Mouse (Mus musculus): ENCODE results near the gene Klb. TPM values are rescaled to one million over a fixed set of nuclear protein-coding genes. Genes with fewer than 3 reads are reported as not detected.
"Not testable (repeated sequence)": the region's sequence is repeated elsewhere in the genome, so short reads cannot be mapped to it uniquely, and the experiment has no call there.

Klb gene
- polyA plus RNA-seq (2015; fragmentation: Nextera tagmentation; extraction: Ambion mirVana): not detected in 2 replicates

DNA sequence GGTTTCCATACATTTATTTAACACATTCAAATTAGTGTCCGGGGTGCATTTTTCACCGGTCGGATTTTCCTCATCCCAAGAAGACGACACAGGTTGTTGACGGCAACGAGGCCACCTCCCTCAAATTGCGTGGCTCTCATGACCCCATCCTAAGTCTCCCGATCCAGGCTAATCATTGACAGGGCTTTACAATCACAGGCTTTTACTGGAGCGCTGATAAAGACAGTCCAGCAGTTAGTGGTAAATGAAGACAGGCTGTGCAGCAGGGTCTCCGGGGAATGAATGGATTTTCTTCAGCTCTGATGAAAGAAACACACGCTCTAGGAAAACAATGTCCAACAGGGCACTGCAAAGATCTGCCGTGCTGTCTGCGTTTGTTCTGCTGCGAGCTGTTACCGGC, at the start of gene Klb:
Gene Klb, plus strand, starts transcription at position 147 of the 400 bp plus-strand sequence.
- H3K9ac ChIP-seq: no peak within 1 kb of the TSS

GRCm38 (mm10) chr5:65299623-65300022, 48.5 kb upstream of the Klb start:
- peaks cover 38% of the 10 kb centered on the region for H3K36me3 ChIP-seq
- not testable (repeated sequence) for H3K4me1 ChIP-seq; H3K27me3 ChIP-seq; H3K4me2 ChIP-seq (replicated peaks); H3K4me3 ChIP-seq (replicated peaks); H3K27ac ChIP-seq (replicated peaks); H3K9ac ChIP-seq; ATAC-seq (ENCODE audit: insufficient number of reproducible peaks, low FRiP score, low TSS enrichment, low read depth); H3K9me3 ChIP-seq (replicated peaks)
- WGBS: 92% methylated on average over 1 of the region's 1 CpGs

More for the DNA sequence above, at the start of gene Klb:
- H3K9me3 ChIP-seq (replicated peaks): no peaks in the 10 kb centered on the region
- H3K4me3 ChIP-seq (replicated peaks): peak within 1 kb of the TSS; percentile 21; the same call in 1 of the 2 replicates
- no peak for ATAC-seq (ENCODE audit: insufficient number of reproducible peaks, low FRiP score, low TSS enrichment, low read depth)
- no peaks in the 10 kb centered on the region for H3K4me1 ChIP-seq
- H3K27ac ChIP-seq (replicated peaks): no peak within 1 kb of the TSS
- H3K4me2 ChIP-seq (replicated peaks): peak within 1 kb of the TSS; percentile 37
- H3K27me3 ChIP-seq: no peaks in the 10 kb centered on the region
- H3K36me3 ChIP-seq: no peaks in the 10 kb centered on the region
- WGBS: 29% methylated on average over 15 of the region's 15 CpGs

DNA sequence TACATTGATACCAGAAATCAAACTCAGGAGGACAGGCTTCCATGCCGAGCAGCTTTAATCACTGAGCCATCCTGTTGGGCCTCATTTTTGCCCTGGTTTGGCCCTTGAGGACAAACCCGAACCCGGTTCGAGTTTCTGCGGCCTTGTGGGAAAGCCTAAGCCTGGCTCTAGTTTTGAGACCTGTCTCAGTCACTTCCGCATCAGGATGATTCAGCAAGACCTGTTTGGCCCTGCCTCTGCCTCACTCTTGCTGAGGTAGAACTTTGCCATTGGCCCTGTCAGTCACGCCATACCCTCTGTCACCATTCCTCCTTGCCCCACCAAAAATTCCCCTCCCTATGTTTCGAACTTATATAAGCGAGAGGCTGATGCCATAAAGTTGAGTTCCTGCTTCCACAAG, 48.0 kb upstream of the Klb start:
- Histone ChIP-seq H3K9me3 (replicated peaks) (no peaks in the 10 kb centered on the region), H3K4me3 (replicated peaks) (no peak overlapping the region), H3K36me3 (peaks cover 35% of the 10 kb centered on the region), H3K9ac (no peak overlapping the region), H3K4me2 (replicated peaks) (no peak overlapping the region), H3K4me1 (no peaks in the 10 kb centered on the region), H3K27ac (replicated peaks) (no peak overlapping the region), H3K27me3 (no peaks in the 10 kb centered on the region)
- ATAC-seq (ENCODE audit: insufficient number of reproducible peaks, low FRiP score, low TSS enrichment, low read depth): no peak
- 90% methylated on average over 9 of the region's 9 CpGs for WGBS

DNA sequence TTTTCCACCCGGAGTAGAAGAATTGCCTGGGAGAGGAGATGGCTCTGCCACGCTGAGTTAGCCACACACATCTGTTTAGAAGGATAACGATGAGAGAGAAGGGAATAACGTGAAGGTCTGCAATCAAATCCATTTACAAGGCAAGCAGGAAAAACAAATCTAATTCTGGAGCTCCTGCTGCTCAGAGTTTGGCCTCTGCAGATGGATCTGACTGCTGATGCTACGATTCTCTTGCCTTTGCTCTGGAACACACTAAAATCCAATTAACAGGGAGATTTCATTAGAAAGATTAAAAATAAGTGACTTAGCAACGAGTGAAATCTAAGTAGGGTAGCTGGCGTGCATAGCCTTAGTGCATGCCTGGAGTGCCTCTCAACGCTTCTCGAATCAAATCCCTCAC, 42.6 kb upstream of the Klb start:
- ATAC-seq (ENCODE audit: insufficient number of reproducible peaks, low FRiP score, low TSS enrichment, low read depth): no peak

DNA sequence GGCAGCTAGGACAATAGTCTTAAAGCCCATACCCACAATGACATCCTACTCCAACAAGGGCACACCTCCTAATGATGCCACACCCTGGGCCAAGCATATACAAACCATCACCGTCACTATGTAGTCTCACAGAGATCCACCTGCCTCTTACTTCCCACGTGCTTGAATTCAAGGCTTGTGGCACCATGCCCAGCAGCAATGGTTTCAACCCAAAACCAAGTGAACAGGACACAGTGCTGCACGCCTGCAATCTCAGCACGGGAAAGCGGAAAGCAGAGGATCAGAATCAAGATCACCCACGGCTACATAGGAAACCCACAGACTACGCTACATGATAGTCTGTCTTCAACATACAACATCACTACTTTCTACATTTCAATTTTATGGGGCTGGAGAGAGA, 39.9 kb upstream of the Klb start:
- Histone ChIP-seq H3K4me3 (replicated peaks) (no peak overlapping the region), H3K27me3 (no peaks in the 10 kb centered on the region), H3K4me1 (no peaks in the 10 kb centered on the region), H3K9me3 (replicated peaks) (no peaks in the 10 kb centered on the region), H3K36me3 (peaks cover 44% of the 10 kb centered on the region), H3K4me2 (replicated peaks) (no peak overlapping the region), H3K27ac (replicated peaks) (no peak overlapping the region), H3K9ac (no peak overlapping the region)
- WGBS: 92% methylated on average over 7 of the region's 7 CpGs
- no peak for ATAC-seq (ENCODE audit: insufficient number of reproducible peaks, low FRiP score, low TSS enrichment, low read depth)

More for the DNA sequence above, 42.6 kb upstream of the Klb start:
- Histone ChIP-seq H3K9me3 (replicated peaks) (no peaks in the 10 kb centered on the region), H3K4me1 (no peaks in the 10 kb centered on the region), H3K36me3 (peaks cover 24% of the 10 kb centered on the region), H3K4me2 (replicated peaks) (no peak overlapping the region), H3K27ac (replicated peaks) (no peak overlapping the region), H3K9ac (no peak overlapping the region), H3K27me3 (no peaks in the 10 kb centered on the region), H3K4me3 (replicated peaks) (no peak overlapping the region)
- 77% methylated on average over 9 of the region's 9 CpGs for WGBS

DNA sequence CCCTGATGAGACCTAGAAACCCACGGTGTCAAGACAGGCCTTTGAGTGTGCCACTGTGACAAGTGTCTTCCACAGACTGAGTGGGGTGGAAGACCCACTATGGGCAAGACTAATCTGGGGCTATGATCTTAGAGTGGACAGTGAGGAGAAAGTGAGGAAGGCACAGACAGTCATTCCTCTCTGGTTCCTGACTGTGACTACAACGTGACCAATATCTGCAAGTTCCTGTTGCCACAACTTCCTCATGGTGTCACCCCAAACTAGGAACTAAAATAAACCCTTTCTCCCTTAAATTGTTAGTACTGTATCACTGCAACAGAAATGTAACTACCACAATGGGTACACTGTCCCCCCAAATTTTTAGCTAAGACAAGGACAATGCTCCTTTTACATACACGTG, 39.2 kb upstream of the Klb start:
- Histone ChIP-seq H3K27ac (replicated peaks) (no peak overlapping the region), H3K4me3 (replicated peaks) (no peak overlapping the region), H3K4me1 (no peaks in the 10 kb centered on the region), H3K27me3 (no peaks in the 10 kb centered on the region), H3K9ac (no peak overlapping the region), H3K9me3 (replicated peaks) (no peaks in the 10 kb centered on the region), H3K36me3 (peaks cover 47% of the 10 kb centered on the region), H3K4me2 (replicated peaks) (no peak overlapping the region)
- WGBS: 93% methylated on average over 3 of the region's 3 CpGs
- no peak for ATAC-seq (ENCODE audit: insufficient number of reproducible peaks, low FRiP score, low TSS enrichment, low read depth)

- ATAC-seq (ENCODE audit: insufficient number of reproducible peaks, low FRiP score, low TSS enrichment, low read depth): no peak
- H3K36me3 ChIP-seq: peaks cover 36% of the 10 kb centered on the region
- H3K9ac ChIP-seq: no peak overlapping the region
- no peak overlapping the region for H3K27ac ChIP-seq (replicated peaks)
- 86% methylated on average over 9 of the region's 9 CpGs for WGBS
- H3K27me3 ChIP-seq: no peaks in the 10 kb centered on the region
- H3K4me2 ChIP-seq (replicated peaks): no peak overlapping the region
- H3K4me1 ChIP-seq: no peaks in the 10 kb centered on the region
- no peaks in the 10 kb centered on the region for H3K9me3 ChIP-seq (replicated peaks)
- H3K4me3 ChIP-seq (replicated peaks): no peak overlapping the region
Measured at GRCm38 (mm10) chr5:65319176-65319575, 28.9 kb upstream of the Klb start.

- H3K4me3 ChIP-seq (replicated peaks): no peak overlapping the region
- no peaks in the 10 kb centered on the region for H3K27me3 ChIP-seq
- H3K4me1 ChIP-seq: no peaks in the 10 kb centered on the region
- no peak overlapping the region for H3K9ac ChIP-seq
- H3K36me3 ChIP-seq: peaks cover 17% of the 10 kb centered on the region
- no peaks in the 10 kb centered on the region for H3K9me3 ChIP-seq (replicated peaks)
- no peak for ATAC-seq (ENCODE audit: insufficient number of reproducible peaks, low FRiP score, low TSS enrichment, low read depth)
- H3K27ac ChIP-seq (replicated peaks): no peak overlapping the region
- H3K4me2 ChIP-seq (replicated peaks): no peak overlapping the region
- WGBS: 65% methylated on average over 10 of the region's 10 CpGs
Measured at GRCm38 (mm10) chr5:65322165-65322564, 25.9 kb upstream of the Klb start.

DNA sequence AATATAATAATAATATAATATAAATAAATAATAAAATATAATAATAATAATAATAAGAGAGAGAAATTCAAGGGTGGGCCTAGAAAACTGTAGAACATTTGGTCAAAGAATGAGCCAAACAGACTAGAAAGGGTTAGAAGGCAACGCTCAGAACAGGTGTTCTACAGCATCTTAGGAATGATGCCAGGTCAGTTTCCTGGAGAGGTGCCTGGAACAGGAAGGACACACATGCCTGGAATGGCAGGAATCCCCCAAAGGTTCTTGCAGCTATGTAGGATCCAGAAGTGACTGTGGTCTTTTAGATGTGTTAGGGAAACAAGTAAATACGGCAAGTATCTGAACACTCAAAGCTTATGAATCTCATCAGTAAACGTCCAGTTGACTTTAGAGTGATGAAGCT, 23.8 kb upstream of the Klb start:
- no peak overlapping the region for H3K4me2 ChIP-seq (replicated peaks)
- H3K27me3 ChIP-seq: no peaks in the 10 kb centered on the region
- no peak overlapping the region for H3K4me3 ChIP-seq (replicated peaks)
- 86% methylated on average over 3 of the region's 3 CpGs for WGBS
- peaks cover under 1% of the 10 kb centered on the region; the same call in 1 of the 2 replicates for H3K36me3 ChIP-seq
- H3K27ac ChIP-seq (replicated peaks): no peak overlapping the region
- H3K9me3 ChIP-seq (replicated peaks): no peaks in the 10 kb centered on the region
- no peaks in the 10 kb centered on the region for H3K4me1 ChIP-seq
- no peak overlapping the region for H3K9ac ChIP-seq
- no peak for ATAC-seq (ENCODE audit: insufficient number of reproducible peaks, low FRiP score, low TSS enrichment, low read depth)

DNA sequence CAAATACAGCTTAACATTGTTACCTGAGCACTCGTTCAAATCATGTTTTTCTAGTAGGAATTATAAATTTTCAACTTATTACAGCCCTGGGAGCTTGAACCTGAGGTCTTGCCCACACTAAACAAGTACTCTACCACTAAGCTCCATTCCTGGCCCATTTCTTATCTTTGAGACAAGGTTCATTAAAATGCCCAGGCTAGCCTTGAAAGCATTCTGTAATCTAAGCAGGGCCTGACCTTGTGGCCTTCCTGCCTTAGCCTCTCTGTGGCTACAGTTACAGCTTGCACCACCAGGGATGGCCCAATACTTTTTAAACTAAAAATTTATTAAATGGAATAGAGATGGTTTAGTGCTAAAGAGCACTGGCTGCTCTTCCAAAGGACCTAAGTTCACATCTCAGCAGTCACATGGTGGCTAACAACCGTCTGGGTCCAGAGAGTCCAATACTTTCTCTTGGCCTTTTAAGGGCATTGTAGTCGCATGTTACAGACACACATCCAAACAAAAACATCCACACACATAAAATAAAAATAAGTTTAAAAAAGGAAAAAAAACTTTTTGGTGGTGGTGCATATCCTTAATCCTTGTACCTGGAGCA, 23.3 kb upstream of the Klb start:
- Histone ChIP-seq H3K4me3 (replicated peaks) (no peak overlapping the region), H3K36me3 (no peaks in the 10 kb centered on the region), H3K9ac (no peak overlapping the region), H3K9me3 (replicated peaks) (no peaks in the 10 kb centered on the region), H3K27ac (replicated peaks) (no peak overlapping the region), H3K4me1 (no peaks in the 10 kb centered on the region), H3K4me2 (replicated peaks) (no peak overlapping the region), H3K27me3 (no peaks in the 10 kb centered on the region)
- no peak for ATAC-seq (ENCODE audit: insufficient number of reproducible peaks, low FRiP score, low TSS enrichment, low read depth)
- 88% methylated on average over 3 of the region's 3 CpGs for WGBS

DNA sequence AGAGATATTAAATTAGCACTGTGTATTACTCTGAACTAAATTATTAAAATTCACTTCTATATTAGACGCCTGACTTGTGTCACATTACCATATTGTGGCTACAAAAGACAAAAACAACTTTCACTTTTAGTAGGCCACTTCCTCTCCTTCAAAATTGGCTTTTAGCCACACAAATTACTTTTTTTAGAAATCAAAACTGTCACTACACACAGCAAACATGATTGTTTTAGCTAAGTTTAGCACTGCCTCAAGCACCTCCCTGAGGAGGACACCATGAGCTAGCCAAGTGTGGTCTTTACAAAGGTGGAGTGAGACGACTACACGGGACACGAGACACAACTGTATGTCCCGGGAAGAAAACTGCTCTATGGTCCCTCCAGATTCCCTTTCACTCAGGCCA, 21.9 kb upstream of the Klb start:
- H3K4me3 ChIP-seq (replicated peaks): no peak overlapping the region
- no peaks in the 10 kb centered on the region for H3K36me3 ChIP-seq
- H3K9me3 ChIP-seq (replicated peaks): no peaks in the 10 kb centered on the region
- H3K27me3 ChIP-seq: no peaks in the 10 kb centered on the region
- WGBS: 69% methylated on average over 5 of the region's 5 CpGs
- ATAC-seq (ENCODE audit: insufficient number of reproducible peaks, low FRiP score, low TSS enrichment, low read depth): no peak
- H3K27ac ChIP-seq (replicated peaks): no peak overlapping the region
- H3K4me1 ChIP-seq: no peaks in the 10 kb centered on the region
- H3K9ac ChIP-seq: no peak overlapping the region
- H3K4me2 ChIP-seq (replicated peaks): no peak overlapping the region

GRCm38 (mm10) chr5:65329971-65330370, 18.1 kb upstream of the Klb start:
- H3K27ac ChIP-seq (replicated peaks): no peak overlapping the region
- ATAC-seq (ENCODE audit: insufficient number of reproducible peaks, low FRiP score, low TSS enrichment, low read depth): no peak
- no peak overlapping the region for H3K9ac ChIP-seq
- 74% methylated on average over 3 of the region's 3 CpGs for WGBS
- H3K4me2 ChIP-seq (replicated peaks): no peak overlapping the region
- no peaks in the 10 kb centered on the region for H3K27me3 ChIP-seq
- H3K9me3 ChIP-seq (replicated peaks): no peaks in the 10 kb centered on the region
- no peak overlapping the region for H3K4me3 ChIP-seq (replicated peaks)
- 0 out of 2 replicates have a peak, but pooled peaks cover 11% of the 10 kb centered on the region for H3K36me3 ChIP-seq
- peaks cover 7% of the 10 kb centered on the region; the same call in 1 of the 2 replicates for H3K4me1 ChIP-seq

Data from embryonic facial prominence, embryonic 15.5 days (tissue).